Mouse (Mus musculus): ENCODE results near the gene Ltbp4.

GRCm38 (mm10) chr7:27258205-27258899 lies 79.1 kb downstream of the Ltbp4 start, which contains the start of gene Numbl:
- TF ChIP-seq GATA1 (IDR thresholded peaks at IDR 0.05; ENCODE audit: low read length) (no peak), TAL1 (IDR thresholded peaks at IDR 0.05; ENCODE audit: low read length) (no peak)

Measured in erythroblast, embryonic 14.5 days (primary cell).